Mouse (Mus musculus): ENCODE results near the gene Dph5. TPM values are rescaled to one million over a fixed set of nuclear protein-coding genes. Genes with fewer than 3 reads are reported as not detected.
"Not testable (repeated sequence)": the region's sequence is repeated elsewhere in the genome, so short reads cannot be mapped to it uniquely, and the experiment has no call there.

Dph5 gene
- polyA plus RNA-seq, 1 experiment: 11.9 TPM

GRCm38 (mm10) chr3:115867150-115867549, 20.5 kb upstream of the Dph5 start:
- H3K4me3 ChIP-seq (ENCODE audit: insufficient read depth, low read depth, low read length): no peak overlapping the region
- no peak overlapping the region for H3K27ac ChIP-seq (replicated peaks; ENCODE audit: low read depth, low read length)
- H3K4me1 ChIP-seq (ENCODE audit: control insufficient read depth, insufficient read depth, insufficient read length, low read length): no peaks in the 10 kb centered on the region

- H3K4me3 ChIP-seq (ENCODE audit: insufficient read depth, low read depth, low read length): no peak overlapping the region
- H3K27ac ChIP-seq (replicated peaks; ENCODE audit: low read depth, low read length): no peak overlapping the region
- no peaks in the 10 kb centered on the region for H3K4me1 ChIP-seq (ENCODE audit: control insufficient read depth, insufficient read depth, insufficient read length, low read length)
Observed at GRCm38 (mm10) chr3:115867901-115868300, 19.7 kb upstream of the Dph5 start.

GRCm38 (mm10) chr3:115869360-115869759, 18.3 kb upstream of the Dph5 start:
- H3K4me3 ChIP-seq (ENCODE audit: insufficient read depth, low read depth, low read length): no peak overlapping the region
- no peak overlapping the region for H3K27ac ChIP-seq (replicated peaks; ENCODE audit: low read depth, low read length)
- H3K4me1 ChIP-seq (ENCODE audit: control insufficient read depth, insufficient read depth, insufficient read length, low read length): no peaks in the 10 kb centered on the region

- H3K4me1 ChIP-seq (ENCODE audit: control insufficient read depth, insufficient read depth, insufficient read length, low read length): no peaks in the 10 kb centered on the region
- no peak overlapping the region for H3K4me3 ChIP-seq (ENCODE audit: insufficient read depth, low read depth, low read length)
- no peak overlapping the region for H3K27ac ChIP-seq (replicated peaks; ENCODE audit: low read depth, low read length)
Observed at GRCm38 (mm10) chr3:115875551-115875950, 12.1 kb upstream of the Dph5 start.

GRCm38 (mm10) chr3:115877133-115877532, 10.5 kb upstream of the Dph5 start:
- H3K27ac ChIP-seq (replicated peaks; ENCODE audit: low read depth, low read length): no peak overlapping the region
- no peaks in the 10 kb centered on the region for H3K4me1 ChIP-seq (ENCODE audit: control insufficient read depth, insufficient read depth, insufficient read length, low read length)
- no peak overlapping the region for H3K4me3 ChIP-seq (ENCODE audit: insufficient read depth, low read depth, low read length)

- Histone ChIP-seq H3K4me1 (ENCODE audit: control insufficient read depth, insufficient read depth, insufficient read length, low read length) (no peaks in the 10 kb centered on the region), H3K27ac (replicated peaks; ENCODE audit: low read depth, low read length) (no peak overlapping the region), H3K4me3 (ENCODE audit: insufficient read depth, low read depth, low read length) (no peak overlapping the region)
Observed at GRCm38 (mm10) chr3:115884086-115884485, 3.6 kb upstream of the Dph5 start.

GRCm38 (mm10) chr3:115888310-115889106, 871 bp downstream of the Dph5 start:
- Histone ChIP-seq H3K4me1 (ENCODE audit: control insufficient read depth, insufficient read depth, insufficient read length, low read length) (no peaks in the 10 kb centered on the region), H3K27ac (replicated peaks; ENCODE audit: low read depth, low read length) (peak overlapping the region; percentile 8), H3K4me3 (ENCODE audit: insufficient read depth, low read depth, low read length) (peak overlapping the region; percentile 86)

GRCm38 (mm10) chr3:115892341-115892740, 4.7 kb downstream of the Dph5 start:
- Histone ChIP-seq H3K27ac (replicated peaks; ENCODE audit: low read depth, low read length) (no peak overlapping the region), H3K4me3 (ENCODE audit: insufficient read depth, low read depth, low read length) (no peak overlapping the region), H3K4me1 (ENCODE audit: control insufficient read depth, insufficient read depth, insufficient read length, low read length) (no peaks in the 10 kb centered on the region)

- H3K4me3 ChIP-seq (ENCODE audit: insufficient read depth, low read depth, low read length): no peak overlapping the region
- no peaks in the 10 kb centered on the region for H3K4me1 ChIP-seq (ENCODE audit: control insufficient read depth, insufficient read depth, insufficient read length, low read length)
- H3K27ac ChIP-seq (replicated peaks; ENCODE audit: low read depth, low read length): no peak overlapping the region
Observed at GRCm38 (mm10) chr3:115893166-115893565, 5.5 kb downstream of the Dph5 start.

GRCm38 (mm10) chr3:115898354-115898948, 10.8 kb downstream of the Dph5 start:
- H3K4me3 ChIP-seq (ENCODE audit: insufficient read depth, low read depth, low read length): no peak overlapping the region
- H3K27ac ChIP-seq (replicated peaks; ENCODE audit: low read depth, low read length): no peak overlapping the region
- H3K4me1 ChIP-seq (ENCODE audit: control insufficient read depth, insufficient read depth, insufficient read length, low read length): no peaks in the 10 kb centered on the region

- Histone ChIP-seq H3K4me1 (ENCODE audit: control insufficient read depth, insufficient read depth, insufficient read length, low read length) (no peaks in the 10 kb centered on the region), H3K4me3 (ENCODE audit: insufficient read depth, low read depth, low read length) (no peak overlapping the region), H3K27ac (replicated peaks; ENCODE audit: low read depth, low read length) (no peak overlapping the region)
Observed at GRCm38 (mm10) chr3:115902301-115902956, 14.8 kb downstream of the Dph5 start.

GRCm38 (mm10) chr3:115905067-115905466, 17.4 kb downstream of the Dph5 start:
- no peaks in the 10 kb centered on the region for H3K4me1 ChIP-seq (ENCODE audit: control insufficient read depth, insufficient read depth, insufficient read length, low read length)
- H3K27ac ChIP-seq (replicated peaks; ENCODE audit: low read depth, low read length): no peak overlapping the region
- no peak overlapping the region for H3K4me3 ChIP-seq (ENCODE audit: insufficient read depth, low read depth, low read length)

- no peaks in the 10 kb centered on the region for H3K4me1 ChIP-seq (ENCODE audit: control insufficient read depth, insufficient read depth, insufficient read length, low read length)
- H3K4me3 ChIP-seq (ENCODE audit: insufficient read depth, low read depth, low read length): no peak overlapping the region
- H3K27ac ChIP-seq (replicated peaks; ENCODE audit: low read depth, low read length): no peak overlapping the region
Observed at GRCm38 (mm10) chr3:115905567-115905966, 17.9 kb downstream of the Dph5 start.

- H3K4me1 ChIP-seq (ENCODE audit: control insufficient read depth, insufficient read depth, insufficient read length, low read length); H3K4me3 ChIP-seq (ENCODE audit: insufficient read depth, low read depth, low read length): not testable (repeated sequence)
Observed at GRCm38 (mm10) chr3:115907406-115907805, 19.8 kb downstream of the Dph5 start.

GRCm38 (mm10) chr3:115924401-115925190, 37.0 kb downstream of the Dph5 start:
- no peaks in the 10 kb centered on the region for H3K4me1 ChIP-seq (ENCODE audit: control insufficient read depth, insufficient read depth, insufficient read length, low read length)
- H3K27ac ChIP-seq (replicated peaks; ENCODE audit: low read depth, low read length): no peak overlapping the region
- H3K4me3 ChIP-seq (ENCODE audit: insufficient read depth, low read depth, low read length): no peak overlapping the region

More at GRCm38 (mm10) chr3:115907406-115907805, 19.8 kb downstream of the Dph5 start:
- H3K27ac ChIP-seq (replicated peaks; ENCODE audit: low read depth, low read length): not testable (repeated sequence)

Measured in brown adipose tissue, adult 24 weeks (tissue).